Mouse (Mus musculus) brain, embryonic 14.5 days (tissue): ENCODE results near the gene Nek8. TPM values are rescaled to one million over a fixed set of nuclear protein-coding genes. Genes with fewer than 3 reads are reported as not detected.
"Not testable (repeated sequence)": the region's sequence is repeated elsewhere in the genome, so short reads cannot be mapped to it uniquely, and the experiment has no call there.

Experiments used
- DNase-seq: peaks from one replicate; pipeline ENCODE4 v3.0.0-alpha.2; 2011; ENCODE audit warnings: low read depth
- CTCF ChIP-seq: fragments of 200-500 bp; IDR thresholded peaks from 2 replicates; pipeline ENCODE4 v1.5.1; 2012; ENCODE audit warnings: inconsistent platforms, mild to moderate bottlenecking, moderate library complexity, borderline replicate concordance; ENCODE audit not compliant: insufficient read depth, insufficient read length; ENCODE audit errors: extremely low read depth
- POLR2A ChIP-seq: fragments of 200-500 bp; IDR thresholded peaks from 2 replicates; pipeline ENCODE4 v1.6.1; 2012; ENCODE audit warnings: mild to moderate bottlenecking, inconsistent platforms, borderline replicate concordance; ENCODE audit not compliant: poor library complexity, insufficient read depth, insufficient read length, severe bottlenecking; ENCODE audit errors: extremely low read depth
- polyA plus RNA-seq: library from polyadenylated mRNA; depleted of rRNA; stranded (reverse); fragments of >200 nt; gene quantifications from 2 replicates; pipeline ENCODE4 v1.2.3, GENCODE M21; 2012

The Nek8 gene
- polyA plus RNA-seq, 1 experiment: 8.1 TPM

GRCm38 (mm10) chr11:78194411-78195100 is 18.1 kb upstream of the Nek8 start:
- DNase-seq: peak; percentile 55
- TF ChIP-seq POLR2A (no peak), CTCF (no peak)

- no peak for DNase-seq
- TF ChIP-seq CTCF (no peak), POLR2A (no peak)
Measured at GRCm38 (mm10) chr11:78193113-78193512, 16.6 kb upstream of the Nek8 start, which contains the start of gene Proca1. Proca1 (plus strand) TSS chr11:78193392.

GRCm38 (mm10) chr11:78190041-78190440 is 13.6 kb upstream of the Nek8 start:
- DNase-seq: no peak
- no peak for TF ChIP-seq CTCF
- TF ChIP-seq POLR2A: no peak

GRCm38 (mm10) chr11:78189234-78190040 is 13.0 kb upstream of the Nek8 start:
- DNase-seq: peak; percentile 95
- TF ChIP-seq POLR2A (peak; percentile 77), CTCF (no peak)

GRCm38 (mm10) chr11:78188331-78189233 is 12.1 kb upstream of the Nek8 start, which contains the start of gene Rab34:
Rab34 (plus strand) TSS chr11:78188430.
- DNase-seq: peak; percentile 92
- TF ChIP-seq POLR2A (peak; percentile 62; the same call in 1 of the 2 replicates), CTCF (no peak)

- not testable (repeated sequence) for DNase-seq
Measured at GRCm38 (mm10) chr11:78184702-78185101, 8.2 kb upstream of the Nek8 start.

- TF ChIP-seq POLR2A: no peak
- no peak for TF ChIP-seq CTCF
Measured at GRCm38 (mm10) chr11:78183884-78184514, 7.5 kb upstream of the Nek8 start.

GRCm38 (mm10) chr11:78182961-78183844 is 6.7 kb upstream of the Nek8 start, which contains the start of gene Rpl23a:
Rpl23a (minus strand) TSS chr11:78183584.
- peak; percentile 69; the same call in 1 of the 2 replicates for TF ChIP-seq POLR2A
- peak; percentile 36; the same call in 1 of the 2 replicates for TF ChIP-seq CTCF
- DNase-seq: peak; percentile 98

More at GRCm38 (mm10) chr11:78183884-78184514, 7.5 kb upstream of the Nek8 start:
- no peak for DNase-seq

- TF ChIP-seq CTCF: no peak
Measured at GRCm38 (mm10) chr11:78182450-78182849, 6.0 kb upstream of the Nek8 start.

GRCm38 (mm10) chr11:78181830-78182357 is 5.4 kb upstream of the Nek8 start:
- DNase-seq: no peak
- no peak for TF ChIP-seq POLR2A

More at GRCm38 (mm10) chr11:78182450-78182849, 6.0 kb upstream of the Nek8 start:
- DNase-seq: no peak
